Mouse (Mus musculus) ES-E14 (cell line): ENCODE measurements at regions not wholly inside any gene's neighbourhood (a gene's known extent, or its start where the extent isn't known, plus 50 kb on each side); places are given as distances from the start of the nearest gene placed in this dataset.

Source experiments
- CHD2 ChIP-seq: IDR thresholded peaks from 2 replicates; pipeline ENCODE4 v1.6.1; 2014; ENCODE audit warnings: mild to moderate bottlenecking, low read depth, low read length, inconsistent platforms
- HCFC1 ChIP-seq: IDR thresholded peaks from 2 replicates; pipeline ENCODE4 v1.6.1; 2012; ENCODE audit warnings: low read length, inconsistent platforms, borderline replicate concordance; ENCODE audit not compliant: insufficient read depth
- MAFK ChIP-seq: IDR thresholded peaks from 2 replicates; pipeline ENCODE4 v1.6.1; 2014; ENCODE audit warnings: mild to moderate bottlenecking, low read depth, low read length, inconsistent platforms; ENCODE audit not compliant: insufficient read depth
- ZC3H11A ChIP-seq: IDR thresholded peaks from 2 replicates; pipeline ENCODE4 v1.6.1; 2012; ENCODE audit warnings: low read depth, mild to moderate bottlenecking, inconsistent platforms, low read length, borderline replicate concordance
- ZNF384 ChIP-seq: IDR thresholded peaks from 2 replicates; pipeline ENCODE4 v1.6.1; 2012; ENCODE audit warnings: low read depth, low read length, inconsistent platforms

- TF ChIP-seq CHD2 (no peak), ZNF384 (no peak), HCFC1 (no peak), ZC3H11A (no peak), MAFK (no peak)
Observed at GRCm38 (mm10) chr1:83848414-83848813, 440.4 kb upstream of the Sphkap start.
